Mouse (Mus musculus): ENCODE measurements around the gene Asic3. TPM values are rescaled to one million over a fixed set of nuclear protein-coding genes. Genes with fewer than 3 reads are reported as not detected.

Gene Asic3
- total RNA-seq (2021), result under 1 TPM in 1 of 2 experiments, not detected in 1; 0.19 TPM

DNA sequence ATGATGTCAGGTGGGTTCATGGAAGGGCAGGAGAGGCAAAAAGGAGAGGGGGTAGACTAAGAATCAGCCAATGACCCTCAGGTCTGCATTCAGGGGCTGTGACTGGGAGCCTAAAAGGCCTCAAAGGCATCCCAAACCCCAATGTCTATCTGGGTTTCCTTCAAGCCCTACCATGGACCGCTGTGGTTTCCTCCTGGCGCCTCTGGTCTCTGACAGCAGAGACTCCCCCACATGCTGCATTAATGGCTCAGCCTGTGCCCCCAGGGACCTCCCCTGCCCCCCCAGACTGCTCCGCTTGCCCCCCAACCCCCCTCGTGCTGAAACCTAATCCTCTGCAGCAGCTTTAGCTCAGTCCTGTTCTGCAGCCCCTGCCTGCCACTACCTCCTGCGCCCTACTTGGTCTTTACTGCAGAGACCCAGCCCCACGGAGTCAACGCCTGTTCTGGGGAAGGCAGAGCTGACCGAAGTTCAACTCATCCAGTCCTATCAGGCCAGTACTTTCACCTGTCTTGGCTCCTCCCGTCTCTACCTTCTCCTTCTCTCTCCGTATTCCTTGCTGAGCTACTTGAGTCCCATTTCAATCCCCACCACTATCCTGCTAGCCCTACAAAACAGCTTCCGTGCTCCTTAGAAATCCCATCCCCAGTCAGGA lies at the start of gene Asic3:
Gene Asic3, plus strand, starts transcription at position 351 of the 652 bp plus-strand sequence.
- intact Hi-C loops (cut with DNase I), result no loop called here
- no peak for DNase-seq (ENCODE audit: extremely low spot score in 1 of 2, low spot score in 2 of 2)

DNA sequence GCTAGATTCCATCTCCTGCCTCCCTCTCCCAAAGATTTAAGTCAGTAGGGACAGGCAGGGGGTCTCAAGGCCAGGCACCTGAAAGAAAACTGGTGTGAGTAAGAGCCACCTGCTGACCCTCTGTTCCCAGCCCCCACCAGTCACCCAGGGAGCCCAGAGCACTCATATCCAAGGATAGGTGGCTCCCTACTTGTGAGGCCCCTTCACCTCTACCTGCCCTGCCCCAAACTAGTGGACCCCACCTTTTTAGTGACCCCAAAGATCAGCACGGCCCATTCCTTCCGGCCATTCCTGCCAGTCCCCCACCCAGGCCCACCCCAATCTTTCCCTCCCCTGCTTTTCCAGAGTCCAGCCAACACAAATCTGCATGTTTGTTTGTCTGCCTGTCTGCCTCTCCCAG lies 49.7 kb upstream of the Asic3 start:
- DNase-seq (ENCODE audit: extremely low spot score in 1 of 2, low spot score in 2 of 2), result no peak
- intact Hi-C loops (cut with DNase I), result loop anchor here (10.0 kb wide), 1 partner anchor 199 kb away; the partner anchor contains the start of gene Nupl2

DNA sequence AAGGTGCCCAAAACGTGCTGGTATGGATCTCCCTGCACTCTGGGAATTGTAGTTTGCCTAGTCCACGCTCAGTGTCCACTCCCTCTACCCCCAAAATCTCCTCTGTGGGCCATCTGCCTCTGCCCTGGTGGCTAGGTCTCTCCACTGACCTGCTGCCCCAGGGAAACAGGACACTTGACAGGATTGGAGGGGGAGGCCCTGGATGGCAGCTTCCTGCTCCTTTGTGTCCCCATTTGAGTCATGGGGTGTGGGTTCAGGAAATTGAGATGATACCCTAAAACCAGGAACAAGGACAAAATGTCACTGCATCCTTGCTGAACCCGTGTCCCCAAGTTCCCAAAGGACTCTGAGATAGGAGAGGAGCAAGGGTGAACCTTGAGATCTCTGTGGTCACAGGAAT lies 49.1 kb upstream of the Asic3 start:
- intact Hi-C loops (cut with DNase I), result loop anchor here (10.0 kb wide), 1 partner anchor 199 kb away; the partner anchor contains the start of gene Nupl2

GRCm38 (mm10) chr5:24364508-24364907 lies 48.7 kb upstream of the Asic3 start, which contains the start of gene Nos3:
Nos3 (plus strand) TSS chr5:24364810.
- peak in 1 of 2 experiments; percentile 86 for DNase-seq (ENCODE audit: extremely low spot score in 1 of 2, low spot score in 2 of 2)

More for the DNA sequence above, 49.1 kb upstream of the Asic3 start:
- no peak for DNase-seq (ENCODE audit: extremely low spot score in 1 of 2, low spot score in 2 of 2)

DNA sequence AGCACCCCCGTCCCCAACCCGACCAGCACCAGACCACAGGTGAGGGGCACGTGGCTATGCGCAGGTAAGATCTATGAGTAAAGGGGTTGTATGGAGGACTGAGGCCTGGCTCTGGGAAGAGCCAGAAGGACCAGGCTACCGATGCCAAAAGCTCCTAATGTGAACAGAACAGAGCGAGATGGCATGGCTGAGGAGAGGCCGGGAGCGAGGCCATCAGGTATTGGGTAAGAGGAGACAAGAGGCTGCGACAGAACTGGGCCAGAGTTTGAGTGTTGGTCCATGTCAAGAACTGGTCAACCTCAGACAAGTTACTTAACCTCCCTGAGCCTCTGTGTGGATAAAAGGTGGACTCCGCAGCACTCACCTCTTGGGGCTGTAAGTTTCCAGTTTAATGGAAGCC lies 48.2 kb upstream of the Asic3 start:
- DNase-seq (ENCODE audit: extremely low spot score in 1 of 2, low spot score in 2 of 2), result no peak
- intact Hi-C loops (cut with DNase I), result loop anchor here (10.0 kb wide), 1 partner anchor 200 kb away; the partner anchor contains the start of gene Nupl2

More at GRCm38 (mm10) chr5:24364508-24364907, 48.7 kb upstream of the Asic3 start, which contains the start of gene Nos3:
- intact Hi-C loops (cut with DNase I), result loop anchor here (10.0 kb wide), 1 partner anchor 200 kb away; the partner anchor contains the start of gene Nupl2

- DNase-seq (ENCODE audit: extremely low spot score in 1 of 2, low spot score in 2 of 2), result peak in 1 of 2 experiments; percentile 56
- intact Hi-C loops (cut with DNase I), result loop anchor here (10.0 kb wide), 1 partner anchor 201 kb away; the partner anchor contains the start of gene Nupl2
Measured at GRCm38 (mm10) chr5:24365528-24365927, 47.7 kb upstream of the Asic3 start.

DNA sequence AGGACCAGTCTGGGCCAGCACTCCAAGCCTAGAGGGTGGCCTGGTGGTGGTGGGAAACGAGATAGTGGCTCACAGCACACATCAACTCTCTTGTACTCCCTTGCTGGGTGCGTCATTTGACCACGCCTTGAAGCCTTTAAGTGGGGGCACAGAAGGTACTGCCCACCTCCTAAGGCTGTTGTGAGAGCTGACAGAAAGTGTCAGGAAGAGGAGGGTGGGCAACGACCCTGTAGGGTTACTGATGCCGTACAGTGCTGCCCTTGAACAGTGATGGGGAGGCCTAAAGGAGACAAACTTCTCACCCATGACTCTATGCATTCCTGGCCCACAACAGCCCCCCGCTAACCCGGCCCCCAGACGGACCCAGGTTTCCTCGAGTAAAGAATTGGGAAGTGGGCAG lies 46.8 kb upstream of the Asic3 start:
- intact Hi-C loops (cut with DNase I), result loop anchor here (10.0 kb wide), 1 partner anchor 202 kb away; the partner anchor contains the start of gene Nupl2
- no peak for DNase-seq (ENCODE audit: extremely low spot score in 1 of 2, low spot score in 2 of 2)

- no peak for DNase-seq (ENCODE audit: extremely low spot score in 1 of 2, low spot score in 2 of 2)
- intact Hi-C loops (cut with DNase I), result loop anchor here (10.0 kb wide), 1 partner anchor 205 kb away; the partner anchor contains the start of gene Nupl2
Measured at GRCm38 (mm10) chr5:24369767-24370166, 43.4 kb upstream of the Asic3 start.

DNA sequence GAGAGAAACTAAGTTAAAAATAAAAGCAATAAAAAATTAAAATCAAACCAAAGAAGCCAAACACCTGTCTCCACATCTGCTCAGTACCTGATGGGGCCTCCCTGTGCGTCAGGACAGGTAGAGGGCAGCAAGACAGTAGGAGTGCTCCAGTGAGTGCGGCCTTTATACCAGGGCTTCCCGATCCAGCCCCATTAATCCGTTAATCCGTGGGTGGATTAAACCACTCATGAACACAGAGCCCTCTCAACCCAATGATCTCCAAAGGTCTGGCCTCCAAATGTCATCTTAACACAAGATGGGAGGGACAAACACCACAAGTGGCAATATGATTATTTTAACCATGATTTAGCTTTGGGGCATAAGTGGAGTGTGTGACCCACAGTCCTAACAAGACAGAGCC lies 39.4 kb upstream of the Asic3 start:
- no peak for DNase-seq (ENCODE audit: extremely low spot score in 1 of 2, low spot score in 2 of 2)
- intact Hi-C loops (cut with DNase I), result no loop called here

GRCm38 (mm10) chr5:24374216-24374615 lies 39.0 kb upstream of the Asic3 start:
- intact Hi-C loops (cut with DNase I), result no loop called here
- no peak for DNase-seq (ENCODE audit: extremely low spot score in 1 of 2, low spot score in 2 of 2)

GRCm38 (mm10) chr5:24374666-24375328 lies 38.4 kb upstream of the Asic3 start:
- intact Hi-C loops (cut with DNase I), result no loop called here
- DNase-seq (ENCODE audit: extremely low spot score in 1 of 2, low spot score in 2 of 2), result no peak

DNA sequence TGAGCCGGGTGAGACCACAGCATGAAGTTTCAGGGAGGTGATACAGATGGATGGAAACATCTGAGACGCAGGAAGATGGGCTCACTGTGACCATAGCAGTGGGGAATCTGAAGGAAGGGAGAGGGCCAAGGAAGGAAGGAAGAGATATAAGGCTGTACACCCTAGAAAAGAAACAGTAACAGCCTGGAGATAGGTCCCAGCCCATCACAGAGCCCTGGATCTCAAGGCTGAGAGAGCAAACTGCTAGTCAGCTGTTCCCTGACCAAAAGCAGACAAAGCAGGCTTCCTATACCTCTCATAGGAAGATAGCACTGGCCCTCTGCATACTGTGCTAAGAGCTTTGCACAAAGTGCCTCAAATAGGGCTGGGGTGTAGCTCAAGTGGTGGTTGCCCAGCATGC lies 34.5 kb upstream of the Asic3 start:
- intact Hi-C loops (cut with DNase I), result no loop called here
- no peak for DNase-seq (ENCODE audit: extremely low spot score in 1 of 2, low spot score in 2 of 2)

DNA sequence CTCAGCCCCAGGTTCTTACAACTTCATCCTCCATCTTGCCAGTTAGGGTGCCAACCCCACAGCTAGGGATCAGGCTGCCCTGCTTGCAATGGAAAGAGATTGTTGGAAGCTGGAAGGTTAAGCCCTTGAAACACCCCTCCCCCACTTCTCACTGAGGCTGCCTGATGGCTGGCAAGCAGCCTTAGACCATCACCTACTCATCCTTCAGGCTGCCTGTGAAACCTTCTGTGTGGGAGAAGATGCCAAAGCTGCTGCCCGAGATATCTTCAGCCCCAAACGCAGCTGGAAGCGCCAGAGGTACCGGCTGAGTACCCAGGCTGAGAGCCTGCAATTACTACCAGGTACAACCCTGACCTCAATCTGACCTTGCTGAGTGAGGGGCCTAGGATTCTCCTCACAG lies 33.7 kb upstream of the Asic3 start:
- DNase-seq (ENCODE audit: extremely low spot score in 1 of 2, low spot score in 2 of 2), result no peak
- intact Hi-C loops (cut with DNase I), result no loop called here

- no peak for DNase-seq (ENCODE audit: extremely low spot score in 1 of 2, low spot score in 2 of 2)
- intact Hi-C loops (cut with DNase I), result no loop called here
Measured at GRCm38 (mm10) chr5:24380499-24380898, 32.7 kb upstream of the Asic3 start.

DNA sequence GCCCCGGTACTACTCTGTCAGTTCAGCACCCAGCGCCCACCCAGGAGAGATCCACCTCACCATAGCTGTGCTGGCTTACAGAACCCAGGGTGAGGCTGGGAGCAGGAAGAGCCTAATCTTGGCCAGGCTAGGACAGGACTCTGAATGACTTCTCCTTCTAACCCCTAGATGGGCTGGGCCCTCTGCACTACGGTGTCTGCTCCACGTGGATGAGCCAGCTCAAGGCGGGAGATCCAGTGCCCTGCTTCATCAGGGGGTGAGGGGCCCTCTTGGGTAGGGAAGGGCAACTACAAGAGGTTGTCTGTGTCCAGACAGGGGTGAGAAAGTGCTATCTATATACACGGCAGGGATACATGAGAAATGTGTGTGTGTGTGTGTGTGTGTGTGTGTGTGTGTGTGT lies 31.7 kb upstream of the Asic3 start:
- DNase-seq (ENCODE audit: extremely low spot score in 1 of 2, low spot score in 2 of 2), result no peak
- intact Hi-C loops (cut with DNase I), result no loop called here

DNA sequence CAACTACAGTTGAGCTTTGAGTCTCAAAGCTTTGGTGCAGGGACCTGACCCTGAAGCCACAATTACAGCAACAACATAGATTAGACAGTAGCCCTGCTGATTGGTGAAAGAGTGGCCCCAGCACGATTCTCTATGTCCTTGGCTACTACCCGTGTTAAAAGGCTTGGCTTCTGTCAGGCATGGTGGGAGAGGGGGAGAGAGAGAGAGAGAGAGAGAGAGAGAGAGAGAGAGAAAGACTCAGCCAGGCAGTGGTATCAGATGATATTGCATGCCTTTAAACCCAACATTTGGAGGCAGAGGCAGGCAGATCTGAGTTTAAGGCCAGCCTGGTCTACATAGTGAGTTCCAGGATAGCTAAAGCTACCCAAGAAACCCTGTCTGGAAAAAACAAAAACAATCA lies 31.2 kb upstream of the Asic3 start:
- DNase-seq (ENCODE audit: extremely low spot score in 1 of 2, low spot score in 2 of 2), result no peak
- intact Hi-C loops (cut with DNase I), result no loop called here

DNA sequence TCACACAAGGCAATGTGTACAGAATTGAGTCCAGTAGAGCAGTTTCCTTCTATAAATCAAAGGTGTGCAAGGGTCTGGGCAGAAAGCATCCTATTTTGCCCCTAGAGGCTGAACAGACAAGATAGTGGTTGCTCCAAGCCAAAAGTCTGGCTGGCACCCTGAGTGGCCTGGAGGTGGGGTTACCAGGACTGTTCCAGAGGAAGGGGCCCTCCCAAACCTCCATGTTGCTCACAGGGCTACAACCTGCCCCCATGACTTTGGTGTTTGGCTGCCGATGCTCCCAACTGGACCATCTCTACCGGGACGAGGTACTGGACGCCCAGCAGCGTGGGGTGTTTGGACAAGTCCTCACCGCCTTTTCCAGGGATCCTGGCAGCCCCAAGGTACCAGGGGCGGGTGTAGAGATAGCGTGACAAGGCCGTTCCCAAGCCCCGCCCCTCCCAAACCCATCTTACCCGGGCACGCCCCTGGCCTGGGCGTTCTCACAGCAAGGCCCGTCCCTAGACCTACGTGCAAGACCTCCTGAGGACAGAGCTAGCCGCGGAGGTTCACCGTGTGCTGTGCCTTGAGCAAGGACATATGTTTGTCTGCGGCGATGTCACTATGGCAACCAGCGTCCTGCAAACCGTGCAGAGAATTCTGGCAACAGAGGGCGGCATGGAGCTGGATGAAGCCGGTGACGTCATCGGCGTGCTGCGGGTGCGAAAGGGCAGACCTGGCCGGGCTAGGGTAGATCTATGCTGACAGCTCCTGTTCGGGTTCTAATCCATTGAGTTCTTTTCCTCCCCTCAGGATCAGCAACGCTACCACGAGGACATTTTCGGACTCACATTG lies 29.9 kb upstream of the Asic3 start:
- intact Hi-C loops (cut with DNase I), result no loop called here
- DNase-seq (ENCODE audit: extremely low spot score in 1 of 2, low spot score in 2 of 2), result peak; percentile 90 to 94

- DNase-seq (ENCODE audit: extremely low spot score in 1 of 2, low spot score in 2 of 2), result no peak
- intact Hi-C loops (cut with DNase I), result no loop called here
Measured at GRCm38 (mm10) chr5:24384407-24384806, 28.8 kb upstream of the Asic3 start.

- intact Hi-C loops (cut with DNase I), result no loop called here
Measured at GRCm38 (mm10) chr5:24385374-24385773, 27.8 kb upstream of the Asic3 start.

More at GRCm38 (mm10) chr5:24385374-24385773, 27.8 kb upstream of the Asic3 start:
- DNase-seq (ENCODE audit: extremely low spot score in 1 of 2, low spot score in 2 of 2), result no peak

All from left cerebral cortex, postnatal 10 days (tissue).